Mouse (Mus musculus): ENCODE results near the gene Olfml2b. TPM values are rescaled to one million over a fixed set of nuclear protein-coding genes. Genes with fewer than 3 reads are reported as not detected.

Gene Olfml2b
- polyA plus RNA-seq, 1 experiment from 2014 or later, result 17.0 TPM

Other genes with a start within 250 kb of the Olfml2b start
- 6.2 and 8.1 TPM in 2 replicates for gene Nos1ap, start 54.7 kb upstream of the Olfml2b start, polyA plus RNA-seq (2015; fragmentation: Nextera tagmentation; extraction: Ambion mirVana)
- 8.0 and 8.4 TPM in 2 replicates for gene Atf6, start 223.2 kb downstream of the Olfml2b start, polyA plus RNA-seq (2015; fragmentation: Nextera tagmentation; extraction: Ambion mirVana)
- 2.1 and 2.4 TPM in 2 replicates for gene Gm26620, start 240.5 kb downstream of the Olfml2b start, polyA plus RNA-seq (2015; fragmentation: Nextera tagmentation; extraction: Ambion mirVana)
- gene Dusp12, start 241.0 kb downstream of the Olfml2b start, polyA plus RNA-seq (2015; fragmentation: Nextera tagmentation; extraction: Ambion mirVana), result 84.6 and 89.8 TPM in 2 replicates